Mouse (Mus musculus) heart, postnatal 0 days (tissue): ENCODE data around the gene Jakmip3.

Source experiments
- CTCF ChIP-seq: IDR thresholded peaks from 2 replicates; pipeline ENCODE4 v1.5.1; 2016; ENCODE audit warnings: antibody characterized with exemption, control low read depth, low read depth
- EP300 ChIP-seq: IDR thresholded peaks from 2 replicates; pipeline ENCODE4 v1.6.1; 2016; ENCODE audit warnings: antibody characterized with exemption, low read depth

DNA sequence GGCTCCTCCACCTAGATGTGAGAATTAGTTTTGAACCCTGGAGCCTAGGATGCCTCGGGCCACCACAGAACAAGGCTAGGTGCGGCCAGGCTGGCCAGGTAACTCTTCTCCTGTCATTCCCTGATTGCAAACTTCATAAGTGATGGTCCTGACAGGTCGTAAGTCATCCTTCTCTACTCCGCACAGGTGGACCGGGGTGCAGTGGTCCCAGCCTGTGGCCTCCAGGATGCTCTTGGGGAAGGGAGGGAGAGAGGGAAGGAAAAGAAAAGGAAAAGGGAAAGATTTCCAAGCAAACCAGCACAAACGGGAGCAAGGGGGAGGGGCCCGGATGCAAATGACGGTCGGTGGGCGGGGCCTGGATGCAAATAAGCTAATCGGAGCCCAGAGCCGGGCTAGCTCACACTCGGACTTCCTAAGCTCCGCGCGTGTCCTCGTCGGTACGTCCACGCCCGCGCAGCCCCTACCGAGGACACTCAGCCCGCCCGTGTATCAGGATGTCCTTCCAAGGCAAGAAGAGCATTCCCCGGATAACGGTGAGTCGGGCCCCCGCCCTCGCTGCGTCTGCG is 145.2 kb downstream of the Jakmip3 start, which contains the start of gene Dpysl4:
- TF ChIP-seq CTCF (no peak), EP300 (no peak)
